Mouse (Mus musculus): ENCODE measurements at regions not wholly inside any gene's neighbourhood (a gene's known extent, or its start where the extent isn't known, plus 50 kb on each side); places are given as distances from the start of the nearest gene placed in this dataset.

- TF ChIP-seq CTCF (IDR thresholded peaks at IDR 0.05; ENCODE audit: borderline replicate concordance, insufficient read depth, low read depth, low read length): no peak
- TF ChIP-seq POLR2A (IDR thresholded peaks at IDR 0.05; ENCODE audit: borderline replicate concordance, insufficient read depth, low read length): no peak
Measured at GRCm38 (mm10) chr13:28604016-28604415, 346.7 kb downstream of the Gm11361 start.
